ENCODE assay signal across 8 mouse cellular contexts in the genomic region with DNA sequence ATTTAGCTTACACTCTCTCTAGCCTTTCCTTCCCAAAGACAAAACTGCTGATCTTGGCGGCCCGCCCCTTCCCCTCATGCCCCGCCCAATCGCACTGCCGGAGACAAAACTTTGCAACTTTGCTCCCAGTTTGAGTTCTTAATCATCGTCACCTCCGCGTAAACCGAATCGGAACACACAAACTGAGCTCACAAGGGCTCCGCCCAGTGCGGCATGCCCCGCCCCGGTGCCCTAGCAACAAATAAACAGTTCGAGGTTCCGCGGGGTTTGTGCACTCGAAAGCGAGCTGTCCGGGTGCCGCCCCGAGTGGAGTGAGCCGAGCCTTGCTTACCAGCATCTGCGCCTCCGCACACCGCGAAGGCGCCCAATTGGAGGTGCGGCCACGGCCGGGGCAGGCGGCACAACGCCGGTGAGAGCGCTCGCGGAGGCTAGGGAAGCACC.
A peak's percentile ranks its signal among the peaks of the same experiment; 100 is the strongest.
DNase-seq lines count a peak whose midpoint lies in the region; ATAC-seq and TF ChIP-seq lines count a peak whose summit lies in the region.

No protein-coding gene starts in this region.

- peaks cover 0 to 8% of the 10 kb centered on the region in 2 experiments; a peak in 2 of 4 replicates for H3K4me1 ChIP-seq in MEL (ENCODE audit: control insufficient read depth in 1 of 2, insufficient read depth in 2 of 2, low read length in 2 of 2)
- peaks cover 6% of the 10 kb centered on the region for H3K4me1 ChIP-seq in forebrain, embryonic 16.5 days (replicated peaks; ENCODE audit: control insufficient read depth, insufficient read depth, low read length)
- H3K4me1 ChIP-seq in lung, embryonic 15.5 days = peaks cover 13% of the 10 kb centered on the region
- H3K4me1 ChIP-seq in olfactory bulb, adult 2 months (ENCODE audit: control insufficient read depth, insufficient read depth, low read length) = peaks cover 7% of the 10 kb centered on the region; the same call in 1 of the 2 replicates

- no peak for TF ChIP-seq EP300 in MEL (IDR thresholded peaks at IDR 0.05; ENCODE audit: low read depth in 1 of 2, low read length in 2 of 2)

- peak overlapping the region; percentile 91 for H3K4me2 ChIP-seq in forebrain, embryonic 16.5 days (ENCODE audit: low read length)
- H3K4me2 ChIP-seq in lung, embryonic 15.5 days = peak overlapping the region; percentile 96

- H3K4me3 ChIP-seq in MEL (ENCODE audit: control insufficient read depth in 1 of 2, insufficient read depth in 1 of 2, low read depth in 2 of 2, low read length in 2 of 2) = peak overlapping the region; percentile 70 to 90
- peak overlapping the region; percentile 55 for H3K4me3 ChIP-seq in forebrain, embryonic 16.5 days (replicated peaks; ENCODE audit: low read length)
- peak overlapping the region; percentile 66 for H3K4me3 ChIP-seq in lung, embryonic 15.5 days
- H3K4me3 ChIP-seq in olfactory bulb, adult 2 months (ENCODE audit: insufficient read depth, low read depth, low read length) = peak overlapping the region; percentile 48

- H3K9me3 ChIP-seq in MEL (replicated peaks; ENCODE audit: insufficient read depth, low read length) = no peaks in the 10 kb centered on the region
- H3K9me3 ChIP-seq in forebrain, embryonic 16.5 days (ENCODE audit: control insufficient read depth, low read length) = no peaks in the 10 kb centered on the region
- no peaks in the 10 kb centered on the region for H3K9me3 ChIP-seq in lung, embryonic 15.5 days

- H3K79me2 ChIP-seq in MEL (ENCODE audit: control insufficient read depth, insufficient read depth, low read length, poor library complexity) = no peaks in the 10 kb centered on the region

- WGBS in forebrain, embryonic 16.5 days = under 1% methylated on average over 37 of the region's 37 CpGs
- 0% methylated on average over 37 of the region's 37 CpGs for WGBS in lung, embryonic 15.5 days
- 1% methylated on average over 37 of the region's 37 CpGs for WGBS in olfactory bulb, adult 2 months

- peak in 1 of 2 experiments; percentile 44; a peak in 1 of 4 replicates for TF ChIP-seq POLR2A in MEL (IDR thresholded peaks at IDR 0.05; ENCODE audit: control insufficient read depth in 1 of 2, insufficient read depth in 1 of 2, low read depth in 1 of 2, low read length in 2 of 2, poor library complexity in 1 of 2)
- TF ChIP-seq POLR2A in olfactory bulb, adult 2 months (IDR thresholded peaks at IDR 0.05; ENCODE audit: insufficient read depth, low read depth, low read length) = no peak

- peaks cover 0 to 6% of the 10 kb centered on the region in 2 experiments; a peak in 2 of 4 replicates for H3K36me3 ChIP-seq in MEL (ENCODE audit: control insufficient read depth in 1 of 2, insufficient read depth in 2 of 2, low read length in 2 of 2)
- no peaks in the 10 kb centered on the region for H3K36me3 ChIP-seq in forebrain, embryonic 16.5 days (ENCODE audit: control insufficient read depth, insufficient read depth)
- H3K36me3 ChIP-seq in lung, embryonic 15.5 days = no peaks in the 10 kb centered on the region

- intact Hi-C loops in heart, postnatal 25 days (cut with DNase I) = loop anchor here (5.0 kb wide), 1 partner anchor 62 kb away; the partner anchor contains the start of gene Nrf1

- TF ChIP-seq RAD21 in MEL (IDR thresholded peaks at IDR 0.05; ENCODE audit: low read depth, low read length) = no peak

- TF ChIP-seq CTCF in MEL (IDR thresholded peaks at IDR 0.05 in 2 of 3, conservative IDR thresholded peaks at IDR 0.05 in 1 of 3; ENCODE audit: control insufficient read depth in 1 of 3, insufficient read depth in 1 of 3, low read depth in 2 of 3, low read length in 3 of 3, poor library complexity in 1 of 3, severe bottlenecking in 1 of 3) = no peak
- TF ChIP-seq CTCF in olfactory bulb, adult 2 months (IDR thresholded peaks at IDR 0.05; ENCODE audit: insufficient read depth, low read depth, low read length) = no peak

- peak; percentile 97 for DNase-seq in MEL (ENCODE audit: low read depth, low spot score)
- DNase-seq in cerebellum, adult 18-20 months = peak; percentile 23 to 37
- peak; percentile 88 for DNase-seq in heart, postnatal 25 days (ENCODE audit: low spot score)
- peak; percentile 65 for DNase-seq in layer of hippocampus, adult 11-12 months (ENCODE audit: low spot score)
- DNase-seq in thymus, postnatal 10 days (ENCODE audit: low spot score in 2 of 2) = peak; percentile 74 to 75

- no peaks in the 10 kb centered on the region for H3K27me3 ChIP-seq in MEL (ENCODE audit: control insufficient read depth in 1 of 2, insufficient read depth in 2 of 2, low read length in 2 of 2)
- H3K27me3 ChIP-seq in forebrain, embryonic 16.5 days (replicated peaks; ENCODE audit: control insufficient read depth, insufficient read depth, low read length) = no peaks in the 10 kb centered on the region
- no peaks in the 10 kb centered on the region for H3K27me3 ChIP-seq in lung, embryonic 15.5 days

- peak overlapping the region; percentile 66 for H3K9ac ChIP-seq in MEL (ENCODE audit: control insufficient read depth, low read depth, low read length, poor library complexity, severe bottlenecking)
- H3K9ac ChIP-seq in forebrain, embryonic 16.5 days (replicated peaks; ENCODE audit: low read depth, low read length) = peak overlapping the region; percentile 54
- H3K9ac ChIP-seq in lung, embryonic 15.5 days = peak overlapping the region; percentile 51

- peak; percentile 76 for ATAC-seq in forebrain, embryonic 16.5 days
- peak; percentile 83 for ATAC-seq in lung, embryonic 15.5 days (ENCODE audit: borderline replicate concordance, extremely low read depth, low FRiP score, low TSS enrichment)

- H3K27ac ChIP-seq in MEL (ENCODE audit: control insufficient read depth, low read depth, low read length) = no peak overlapping the region
- no peak overlapping the region for H3K27ac ChIP-seq in forebrain, embryonic 16.5 days (ENCODE audit: low read length)
- peak overlapping the region; percentile 53 for H3K27ac ChIP-seq in lung, embryonic 15.5 days
- H3K27ac ChIP-seq in olfactory bulb, adult 2 months (ENCODE audit: insufficient read depth, low read depth, low read length) = no peak overlapping the region

TF ChIP-seq in MEL, 35 proteins besides CTCF, POLR2A, EP300 and RAD21:
- TF ChIP-seq NRF1 (IDR thresholded peaks at IDR 0.05; ENCODE audit: insufficient read depth, low read depth, low read length, poor library complexity, severe bottlenecking) (0 out of 2 replicates have a peak, but pooled peaks have one; percentile 9), JUND (IDR thresholded peaks at IDR 0.05; ENCODE audit: low read depth, low read length) (no peak), MYB (IDR thresholded peaks at IDR 0.05; ENCODE audit: low read depth, low read length) (no peak), MAZ (IDR thresholded peaks at IDR 0.05; ENCODE audit: low read depth, low read length) (0 out of 2 replicates have a peak, but pooled peaks have one; percentile 37), UBTF (IDR thresholded peaks at IDR 0.05; ENCODE audit: borderline replicate concordance, insufficient read depth, low read depth, low read length) (no peak), ZKSCAN1 (IDR thresholded peaks at IDR 0.05; ENCODE audit: low read depth, low read length) (no peak), MXI1 (IDR thresholded peaks at IDR 0.05; ENCODE audit: low read depth, low read length) (peak; percentile 88), SIN3A (IDR thresholded peaks at IDR 0.05; ENCODE audit: low read length) (peak; percentile 93), SMC3 (IDR thresholded peaks at IDR 0.05; ENCODE audit: low read depth, low read length) (0 out of 2 replicates have a peak, but pooled peaks have one; percentile 3), TCF12 (IDR thresholded peaks at IDR 0.05; ENCODE audit: low read depth, low read length) (no peak), POLR2AphosphoS5 (IDR thresholded peaks at IDR 0.05; ENCODE audit: borderline replicate concordance, low read depth, low read length) (no peak), POLR2AphosphoS2 (IDR thresholded peaks at IDR 0.05; ENCODE audit: low read length) (no peak), ELF1 (IDR thresholded peaks at IDR 0.05; ENCODE audit: low read depth, low read length) (peak; percentile 25; the same call in 1 of the 2 replicates), NELFE (IDR thresholded peaks at IDR 0.05; ENCODE audit: low read depth, low read length) (peak; percentile 37; the same call in 1 of the 2 replicates), HCFC1 (IDR thresholded peaks at IDR 0.05; ENCODE audit: low read depth, low read length) (no peak), CHD1 (IDR thresholded peaks at IDR 0.05; ENCODE audit: low read depth, low read length) (no peak), CHD2 (IDR thresholded peaks at IDR 0.05; ENCODE audit: low read length) (no peak), RCOR1 (IDR thresholded peaks at IDR 0.05; ENCODE audit: low read depth, low read length) (no peak), MYC (IDR thresholded peaks at IDR 0.05; ENCODE audit: low read depth, low read length) (no peak), ETS1 (IDR thresholded peaks at IDR 0.05; ENCODE audit: low read depth, low read length) (0 out of 2 replicates have a peak, but pooled peaks have one; percentile 25), USF2 (IDR thresholded peaks at IDR 0.05; ENCODE audit: borderline replicate concordance in 1 of 2, insufficient read depth in 1 of 2, low read depth in 1 of 2, low read length in 2 of 2) (no peak), GATA1 (IDR thresholded peaks at IDR 0.05; ENCODE audit: low read depth, low read length) (no peak)

Comparison
In these comparisons a context has a peak if more than half of its experiments do, and no peak if none do; other contexts are left out.
1. DNase-seq: peak in every context shown above with its lines; median percentile 97 in MEL; 88 in heart, postnatal 25 days; 74 in thymus, postnatal 10 days; 65 in layer of hippocampus, adult 11-12 months; 30 in cerebellum, adult 18-20 months.